Mouse (Mus musculus) right cerebral cortex, postnatal 10 days (tissue): ENCODE data around the gene Bend6.

Source experiments
- DNase-seq, 2 experiments: peaks; one replicate each; pipeline ENCODE4 v3.0.0; 2021; ENCODE audit warnings: low spot score in 2 of 2

Bend6 gene

GRCm38 (mm10) chr1:33803323-33803722 lies 104.3 kb downstream of the Bend6 start:
- no peak for DNase-seq
